Mouse (Mus musculus) liver, postnatal 0 days (tissue): ENCODE data around the gene Mdfi. TPM values are rescaled to one million over a fixed set of nuclear protein-coding genes. Genes with fewer than 3 reads are reported as not detected.

Experiments
- ATAC-seq: fragments of 200-750 bp; cut with Nextera tagmentation; 2 replicates; pipeline ENCODE4 v1.8.0; 2017; ENCODE audit warnings: mild to moderate bottlenecking, moderate library complexity
- DNase-seq: peaks from one replicate; pipeline ENCODE4 v3.0.0-alpha.2; 2016
- H3K27ac ChIP-seq: fragments of 300-500 bp; sonication (generic); 2 replicates; pipeline ENCODE4 v1.5.1; 2014; ENCODE audit warnings: antibody characterized with exemption, moderate library complexity, mild to moderate bottlenecking, low read depth
- H3K27me3 ChIP-seq: fragments of 300-500 bp; sonication (generic); 2 replicates; pipeline ENCODE4 v1.6.1; 2014; ENCODE audit warnings: low read length, control low read depth, mixed read lengths; ENCODE audit not compliant: insufficient read depth
- H3K36me3 ChIP-seq: fragments of 300-500 bp; sonication (generic); replicated peaks from 2 replicates; pipeline ENCODE4 v1.6.1; 2014; ENCODE audit warnings: mild to moderate bottlenecking, control low read depth, low read length, moderate library complexity, mixed read lengths; ENCODE audit not compliant: insufficient read depth
- H3K4me1 ChIP-seq: fragments of 300-500 bp; sonication (generic); 2 replicates; pipeline ENCODE4 v1.6.1; 2014; ENCODE audit warnings: antibody characterized with exemption, mild to moderate bottlenecking, control low read depth; ENCODE audit not compliant: insufficient read depth
- H3K4me2 ChIP-seq: fragments of 300-500 bp; sonication (generic); 2 replicates; pipeline ENCODE4 v1.6.1; 2014; ENCODE audit warnings: low read depth, mild to moderate bottlenecking, low read length, moderate library complexity, mixed read lengths
- H3K4me3 ChIP-seq: fragments of 300-500 bp; sonication (generic); 2 replicates; pipeline ENCODE4 v1.5.1; 2014; ENCODE audit warnings: low read depth, low read length
- H3K9ac ChIP-seq: fragments of 300-500 bp; sonication (generic); replicated peaks from 2 replicates; pipeline ENCODE4 v1.6.1; 2014; ENCODE audit warnings: mild to moderate bottlenecking, moderate library complexity
- H3K9me3 ChIP-seq: fragments of 300-500 bp; sonication (generic); 2 replicates; pipeline ENCODE4 v1.6.1; 2016; ENCODE audit warnings: mild to moderate bottlenecking, control low read depth, low read length, mixed read lengths
- CTCF ChIP-seq: sonication (generic); IDR thresholded peaks from 2 replicates; pipeline ENCODE4 v1.5.1; 2016; ENCODE audit warnings: antibody characterized with exemption, low read depth
- EP300 ChIP-seq: IDR thresholded peaks from 2 replicates; pipeline ENCODE4 v1.6.1; 2016; ENCODE audit warnings: antibody characterized with exemption, low read depth, mild to moderate bottlenecking
- WGBS: fragments of 180-500 bp; shearing (Covaris S2); extraction: QIAGEN DNeasy Blood & Tissue Kit; methylation state at CpG from one replicate; pipeline ENCODE4 v1.1.7; 2014; ENCODE audit not compliant: insufficient replicate concordance; 5-methylcytosine and 5-hydroxymethylcytosine counted together
- polyA plus RNA-seq: library from polyadenylated mRNA; unstranded; fragments of >200 nt; fragmentation: Nextera tagmentation; extraction: Ambion mirVana; gene quantifications from 2 replicates; pipeline ENCODE4 v1.2.1, GENCODE M21; 2015

The Mdfi gene
- polyA plus RNA-seq, 1 experiment from 2014 or later, result 0.82 TPM

- H3K9me3 ChIP-seq, result no peaks in the 10 kb centered on the region
- WGBS, result 62% methylated on average over 9 of the region's 9 CpGs
- ATAC-seq, result no peak
- H3K27ac ChIP-seq, result no peak overlapping the region
- TF ChIP-seq CTCF (no peak), EP300 (no peak)
- H3K9ac ChIP-seq, result no peak overlapping the region
- H3K27me3 ChIP-seq, result no peaks in the 10 kb centered on the region
- no peaks in the 10 kb centered on the region for H3K36me3 ChIP-seq
- H3K4me3 ChIP-seq, result no peak overlapping the region
- no peak overlapping the region for H3K4me2 ChIP-seq
- H3K4me1 ChIP-seq, result no peaks in the 10 kb centered on the region
- DNase-seq, result no peak
Measured at GRCm38 (mm10) chr17:47797383-47797782, 37.1 kb downstream of the Mdfi start.

- Histone ChIP-seq H3K36me3 (no peaks in the 10 kb centered on the region), H3K27me3 (no peaks in the 10 kb centered on the region), H3K27ac (no peak overlapping the region), H3K4me3 (no peak overlapping the region), H3K4me2 (no peak overlapping the region), H3K9me3 (no peaks in the 10 kb centered on the region), H3K4me1 (no peaks in the 10 kb centered on the region), H3K9ac (no peak overlapping the region)
- peak; percentile 36; the same call in 1 of the 2 replicates for TF ChIP-seq CTCF
- no peak for TF ChIP-seq EP300
- WGBS, result 59% methylated on average over 4 of the region's 4 CpGs
- ATAC-seq (no peak), DNase-seq (no peak)
Measured at GRCm38 (mm10) chr17:47796968-47797367, 37.5 kb downstream of the Mdfi start.

- H3K9ac ChIP-seq, result no peak overlapping the region
- H3K4me2 ChIP-seq, result no peak overlapping the region
- H3K27me3 ChIP-seq, result no peaks in the 10 kb centered on the region
- H3K36me3 ChIP-seq, result no peaks in the 10 kb centered on the region; the same call in 1 of the 2 replicates
- H3K9me3 ChIP-seq, result no peaks in the 10 kb centered on the region
- ATAC-seq, result no peak
- 76% methylated on average over 16 of the region's 16 CpGs for WGBS
- H3K4me1 ChIP-seq, result no peaks in the 10 kb centered on the region
- DNase-seq, result no peak
- TF ChIP-seq CTCF, result no peak
- no peak for TF ChIP-seq EP300
- H3K4me3 ChIP-seq, result no peak overlapping the region
- H3K27ac ChIP-seq, result no peak overlapping the region
Measured at GRCm38 (mm10) chr17:47796156-47796816, 38.2 kb downstream of the Mdfi start.

GRCm38 (mm10) chr17:47795446-47795845, 39.0 kb downstream of the Mdfi start:
- no peak overlapping the region for H3K4me2 ChIP-seq
- H3K4me3 ChIP-seq, result no peak overlapping the region
- DNase-seq, result peak; percentile 69
- no peaks in the 10 kb centered on the region for H3K9me3 ChIP-seq
- ATAC-seq, result no peak
- H3K4me1 ChIP-seq, result no peaks in the 10 kb centered on the region
- no peak overlapping the region for H3K27ac ChIP-seq
- no peak for TF ChIP-seq EP300
- peak; percentile 84 for TF ChIP-seq CTCF
- H3K27me3 ChIP-seq, result no peaks in the 10 kb centered on the region
- WGBS, result 43% methylated on average over 3 of the region's 3 CpGs
- H3K36me3 ChIP-seq, result peaks cover under 1% of the 10 kb centered on the region; the same call in 1 of the 2 replicates
- no peak overlapping the region for H3K9ac ChIP-seq

GRCm38 (mm10) chr17:47793377-47793776, 41.1 kb downstream of the Mdfi start:
- Histone ChIP-seq H3K4me3 (no peak overlapping the region), H3K4me1 (no peaks in the 10 kb centered on the region), H3K4me2 (no peak overlapping the region), H3K27me3 (no peaks in the 10 kb centered on the region), H3K36me3 (peaks cover 4% of the 10 kb centered on the region; the same call in 1 of the 2 replicates), H3K9ac (no peak overlapping the region), H3K9me3 (no peaks in the 10 kb centered on the region), H3K27ac (no peak overlapping the region)
- WGBS, result 9% methylated on average over 9 of the region's 9 CpGs
- TF ChIP-seq EP300 (no peak), CTCF (peak; percentile 95)
- ATAC-seq, result peak; percentile 81
- DNase-seq, result peak; percentile 88

GRCm38 (mm10) chr17:47792098-47792863, 42.2 kb downstream of the Mdfi start:
- H3K4me3 ChIP-seq, result no peak overlapping the region
- H3K27ac ChIP-seq, result no peak overlapping the region
- peaks cover 4% of the 10 kb centered on the region; the same call in 1 of the 2 replicates for H3K36me3 ChIP-seq
- DNase-seq, result peak; percentile 78
- no peaks in the 10 kb centered on the region for H3K9me3 ChIP-seq
- no peak overlapping the region for H3K9ac ChIP-seq
- 27% methylated on average over 15 of the region's 15 CpGs for WGBS
- TF ChIP-seq EP300, result no peak
- peak; percentile 92 for TF ChIP-seq CTCF
- ATAC-seq, result peak; percentile 62
- no peaks in the 10 kb centered on the region for H3K4me1 ChIP-seq
- H3K4me2 ChIP-seq, result no peak overlapping the region
- no peaks in the 10 kb centered on the region for H3K27me3 ChIP-seq
